Mouse (Mus musculus) lung, postnatal 14 days (tissue): Measurements from ENCODE around the gene Vmn1r210.
"Not testable (repeated sequence)": the region's sequence is repeated elsewhere in the genome, so short reads cannot be mapped to it uniquely, and the experiment has no call there.

Source experiments
- DNase-seq: peaks from one replicate; pipeline ENCODE4 v3.0.0; 2021

Gene Vmn1r210

DNA sequence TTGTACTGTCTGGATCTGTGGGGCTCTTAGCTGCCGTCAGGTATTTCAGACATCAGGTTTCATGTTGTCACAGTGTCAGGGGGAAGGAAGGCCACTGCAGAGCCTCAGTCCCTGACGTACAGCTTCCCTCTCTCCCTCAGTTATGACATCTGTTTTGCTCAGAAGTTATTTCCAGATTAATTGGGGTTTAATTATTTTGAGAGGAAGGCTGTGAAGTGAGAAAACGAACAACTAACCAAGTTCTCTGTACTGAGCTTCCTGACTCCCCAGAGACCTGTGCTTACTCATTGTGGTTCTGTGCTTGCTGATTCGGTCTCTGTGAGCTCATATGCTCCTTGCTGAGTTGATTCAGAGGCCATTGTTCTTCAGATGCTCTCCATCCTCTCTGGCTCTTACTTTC, at the start of gene Vmn1r210:
Vmn1r210 (minus strand) TSS at position 101 of the 400 bp plus-strand sequence.
- DNase-seq = no peak

GRCm38 (mm10) chr13:22879257-22879656, 48.1 kb upstream of the Vmn1r210 start:
- DNase-seq = no peak

DNA sequence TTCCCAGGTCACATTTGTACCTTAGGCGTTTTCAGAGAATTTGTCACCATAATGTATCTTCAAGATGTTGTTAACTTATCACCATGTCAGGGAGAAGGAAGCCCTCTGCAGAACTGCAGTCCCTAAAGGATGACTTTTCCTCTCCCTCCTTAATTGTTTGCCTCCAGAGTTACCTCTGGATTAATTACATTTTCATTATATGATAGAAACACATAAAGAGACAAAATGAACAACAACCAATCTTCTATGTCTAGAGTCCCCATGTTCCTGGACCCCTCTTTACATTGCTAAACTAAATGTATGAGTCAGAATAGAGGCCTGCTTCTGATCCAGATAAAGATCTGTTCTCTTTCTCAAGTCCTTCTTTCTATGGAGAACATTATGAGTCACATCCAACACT, 26.3 kb upstream of the Vmn1r210 start, which contains the start of gene Vmn1r211:
Vmn1r211 (minus strand) TSS at position 101 of the 400 bp plus-strand sequence.
- no peak for DNase-seq

DNA sequence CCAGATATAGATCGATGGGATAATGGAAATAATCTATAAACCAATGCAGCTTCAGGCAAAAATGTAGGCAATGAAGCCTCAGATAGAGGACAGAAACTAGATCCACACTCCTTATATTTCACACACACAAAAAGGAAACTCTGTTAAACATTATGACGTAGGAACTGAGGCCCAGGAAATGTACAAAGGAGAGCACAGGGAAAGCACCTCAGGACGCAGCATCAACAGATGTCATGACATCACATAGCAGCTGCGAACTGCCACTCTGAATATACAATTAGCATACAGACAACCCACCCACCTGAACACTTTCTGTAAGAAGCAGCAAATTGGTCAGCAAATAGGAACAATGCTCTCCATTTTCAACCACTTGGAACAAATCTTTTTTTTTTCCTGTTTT, 23.6 kb upstream of the Vmn1r210 start:
- no peak for DNase-seq

DNA sequence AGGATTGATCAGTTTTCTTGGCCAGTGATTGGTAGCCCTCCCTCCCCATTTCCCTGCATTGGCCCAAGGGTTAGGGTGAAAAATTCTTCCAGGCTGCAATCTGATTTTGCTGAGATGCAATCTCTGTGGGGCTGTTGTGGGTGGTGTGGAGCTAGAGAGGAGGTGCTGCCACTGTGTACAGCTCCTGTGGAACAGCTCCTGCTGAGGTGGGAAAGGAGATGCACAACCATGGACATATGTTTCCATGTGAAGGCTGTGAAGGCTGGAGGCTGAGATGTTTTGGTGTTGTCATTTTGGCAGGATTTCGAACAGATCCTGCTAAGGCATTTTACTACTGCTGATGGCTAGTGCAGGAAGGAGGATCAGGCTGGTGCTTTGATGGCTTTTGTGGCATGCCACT, 15.7 kb upstream of the Vmn1r210 start:
- no peak for DNase-seq

- not testable (repeated sequence) for DNase-seq
Observed at GRCm38 (mm10) chr13:22844304-22844703, 13.2 kb upstream of the Vmn1r210 start.

DNA sequence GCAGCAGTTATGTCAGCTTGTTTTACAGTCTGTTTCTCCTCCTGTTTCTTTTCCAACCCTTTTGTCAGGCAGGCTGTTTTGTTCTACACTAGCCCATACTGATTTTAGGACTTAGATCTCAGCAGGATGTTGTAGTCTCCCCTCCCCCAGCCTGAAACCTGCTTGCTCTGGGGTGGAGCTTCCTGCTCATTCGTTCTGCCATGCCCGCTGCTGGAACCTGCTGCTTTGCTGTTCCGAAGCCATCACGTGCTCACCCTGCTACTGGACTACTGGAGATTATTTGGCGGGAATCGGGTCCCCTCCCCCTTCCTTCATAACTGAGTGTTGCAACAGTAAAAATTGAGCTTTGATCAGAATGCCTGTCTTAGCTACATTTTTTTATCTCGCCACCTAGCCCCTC, 1.8 kb downstream of the Vmn1r210 start:
- DNase-seq = not testable (repeated sequence)

DNA sequence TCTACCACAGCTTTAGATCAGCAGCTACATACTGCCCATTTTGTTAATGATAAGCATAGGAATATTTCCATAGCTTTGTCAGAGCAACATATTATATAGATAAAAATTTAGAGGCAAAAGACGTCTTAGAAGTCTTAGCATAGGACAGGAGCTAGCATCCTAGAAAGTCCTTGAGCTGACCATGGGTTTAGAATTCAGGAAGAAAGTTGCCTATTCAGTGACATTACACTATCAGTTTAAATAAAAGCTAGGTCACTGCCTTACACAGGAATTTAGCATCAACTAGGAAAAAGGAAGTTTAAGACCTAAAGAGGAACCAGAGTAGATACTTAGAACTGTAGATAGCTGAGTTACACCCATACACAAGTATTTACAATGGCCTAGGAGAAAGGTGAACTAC, 9.5 kb downstream of the Vmn1r210 start:
- DNase-seq = not testable (repeated sequence)

- not testable (repeated sequence) for DNase-seq
Observed at GRCm38 (mm10) chr13:22809582-22809981, 21.6 kb downstream of the Vmn1r210 start, which contains the start of gene Vmn1r209. Gene Vmn1r209 (minus strand): TSS chr13:22809682.

GRCm38 (mm10) chr13:22788096-22788495, 43.1 kb downstream of the Vmn1r210 start:
- DNase-seq = not testable (repeated sequence)

- not testable (repeated sequence) for DNase-seq
Observed at GRCm38 (mm10) chr13:22784159-22784558, 47.0 kb downstream of the Vmn1r210 start.

DNA sequence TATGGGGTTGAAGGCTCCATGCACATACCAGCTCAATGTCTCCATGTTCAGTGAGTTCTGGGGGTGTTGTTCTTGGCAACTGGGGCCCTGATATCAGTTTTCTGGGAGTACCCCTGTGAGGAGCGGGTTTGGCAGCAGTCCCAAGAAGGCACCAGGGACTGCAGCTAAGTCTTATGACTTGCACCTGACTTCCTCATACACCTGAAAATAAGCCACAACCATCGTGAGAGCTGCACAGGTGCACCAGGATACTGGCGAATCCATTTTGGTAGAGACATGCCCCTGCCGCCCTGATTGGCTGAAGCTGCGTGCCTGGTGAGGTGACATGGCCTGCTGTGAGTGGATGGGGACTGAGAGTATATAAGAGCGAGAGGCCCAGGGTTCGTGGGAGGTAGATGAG, 53.8 kb downstream of the Vmn1r210 start, which contains the start of gene Vmn1r208:
Vmn1r208 (minus strand) TSS at position 101 of the 400 bp plus-strand sequence.
- DNase-seq = not testable (repeated sequence)
